Mouse (Mus musculus) lung, adult 2 months (tissue): ENCODE data around the gene Nav3.

Source experiments
- CTCF ChIP-seq: fragments of 200-500 bp; IDR thresholded peaks from 2 replicates; pipeline ENCODE4 v1.5.1; 2011; ENCODE audit warnings: mild to moderate bottlenecking, low read length, control low read depth; ENCODE audit not compliant: insufficient read depth
- POLR2A ChIP-seq: fragments of 200-500 bp; IDR thresholded peaks from 2 replicates; pipeline ENCODE4 v1.6.1; 2011; ENCODE audit warnings: low read depth, mild to moderate bottlenecking, control low read depth, low read length, borderline replicate concordance; ENCODE audit errors: extremely low read depth

- TF ChIP-seq CTCF, result no peak
- TF ChIP-seq POLR2A, result no peak
These were observed 29.3 kb upstream of the Nav3 start for GRCm38 (mm10) chr10:110485306-110485705.
